Mouse (Mus musculus): ENCODE data around the gene Cbx7.
A peak's percentile ranks its signal among the peaks of the same experiment; 100 is the strongest.
"Not testable (repeated sequence)": the region's sequence is repeated elsewhere in the genome, so short reads cannot be mapped to it uniquely, and the experiment has no call there.

Gene Cbx7

GRCm38 (mm10) chr15:79928736-79929135, 42.2 kb downstream of the Cbx7 start:
- DNase-seq (ENCODE audit: extremely low read depth, low read depth, low spot score), result no peak

- DNase-seq (ENCODE audit: extremely low read depth, low read depth, low spot score), result no peak
Observed at GRCm38 (mm10) chr15:79928316-79928715, 42.6 kb downstream of the Cbx7 start.

DNA sequence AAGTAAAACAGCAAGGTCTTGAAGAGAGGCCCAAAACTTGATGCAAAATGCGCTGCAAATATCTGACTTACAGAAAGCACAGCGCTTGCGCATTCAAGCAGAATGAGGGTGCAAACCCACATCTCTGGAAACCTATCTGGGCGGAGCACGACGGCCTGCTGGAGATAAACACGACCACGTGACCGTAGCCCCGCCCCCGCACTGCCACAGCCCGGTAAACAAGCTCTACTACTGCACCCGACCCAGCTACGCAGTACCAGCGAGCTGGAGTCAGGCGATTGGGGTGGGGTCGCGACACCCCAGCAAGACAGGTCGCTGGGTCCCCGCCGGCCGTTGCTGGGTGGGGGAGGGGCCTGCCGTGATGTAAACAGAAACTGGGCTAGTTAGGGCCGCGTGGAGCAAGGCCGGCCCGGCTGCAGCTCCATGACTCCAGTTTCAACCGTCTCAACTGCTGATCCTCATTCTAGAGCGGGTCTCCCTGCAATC, 43.2 kb downstream of the Cbx7 start:
- peak; percentile 40 for DNase-seq (ENCODE audit: extremely low read depth, low read depth, low spot score)

DNA sequence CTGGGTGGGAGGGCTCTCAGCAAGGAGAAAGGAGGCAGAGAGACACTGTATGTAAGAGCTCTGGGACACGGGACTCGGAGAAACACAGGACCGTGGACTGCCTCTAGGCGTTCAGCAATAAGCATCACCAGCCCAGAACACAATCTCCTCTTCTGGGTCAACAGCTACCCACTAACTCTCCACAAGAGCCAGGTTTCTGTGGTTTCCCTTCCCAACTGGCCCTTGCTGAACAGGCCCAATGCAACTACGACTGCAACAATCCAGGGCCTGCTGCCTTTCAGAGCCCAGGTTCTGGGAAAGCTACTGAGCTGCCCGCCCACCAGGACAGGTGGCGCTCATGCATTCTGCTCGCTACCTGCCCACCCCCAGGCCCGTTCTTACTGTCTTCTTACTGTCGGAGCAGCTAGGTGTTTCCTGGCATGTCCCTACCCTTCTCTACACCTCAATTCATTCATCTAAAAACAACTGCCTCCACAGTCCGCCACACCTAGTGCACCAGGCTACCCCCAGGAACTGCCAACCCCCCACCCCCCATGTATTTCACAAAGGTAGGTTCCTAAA, 44.0 kb downstream of the Cbx7 start:
- DNase-seq (ENCODE audit: extremely low read depth, low read depth, low spot score), result no peak

- no peak for DNase-seq (ENCODE audit: extremely low read depth, low read depth, low spot score)
Observed at GRCm38 (mm10) chr15:79919787-79920186, 51.1 kb downstream of the Cbx7 start.

DNA sequence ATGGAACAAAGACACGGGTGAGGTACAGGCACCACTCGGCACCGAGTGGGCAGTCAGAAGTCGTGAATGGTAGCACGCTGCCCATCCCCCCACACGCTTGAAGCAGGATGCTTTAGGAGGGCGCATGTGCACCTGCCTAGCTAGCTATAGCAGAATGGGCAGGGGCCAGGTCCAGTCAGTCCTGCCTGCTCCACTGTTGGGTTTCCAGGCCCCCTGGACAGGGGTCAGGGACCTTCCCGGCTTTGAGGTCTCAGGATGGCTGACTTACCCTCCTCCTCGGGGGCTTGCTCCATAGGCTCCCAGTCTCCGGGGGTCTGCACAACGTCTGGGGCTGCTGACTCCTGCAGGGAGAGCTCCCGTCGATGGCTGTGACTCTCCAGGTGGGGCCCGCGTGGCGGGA, 52.4 kb downstream of the Cbx7 start:
- DNase-seq (ENCODE audit: extremely low read depth, low read depth, low spot score), result no peak

DNA sequence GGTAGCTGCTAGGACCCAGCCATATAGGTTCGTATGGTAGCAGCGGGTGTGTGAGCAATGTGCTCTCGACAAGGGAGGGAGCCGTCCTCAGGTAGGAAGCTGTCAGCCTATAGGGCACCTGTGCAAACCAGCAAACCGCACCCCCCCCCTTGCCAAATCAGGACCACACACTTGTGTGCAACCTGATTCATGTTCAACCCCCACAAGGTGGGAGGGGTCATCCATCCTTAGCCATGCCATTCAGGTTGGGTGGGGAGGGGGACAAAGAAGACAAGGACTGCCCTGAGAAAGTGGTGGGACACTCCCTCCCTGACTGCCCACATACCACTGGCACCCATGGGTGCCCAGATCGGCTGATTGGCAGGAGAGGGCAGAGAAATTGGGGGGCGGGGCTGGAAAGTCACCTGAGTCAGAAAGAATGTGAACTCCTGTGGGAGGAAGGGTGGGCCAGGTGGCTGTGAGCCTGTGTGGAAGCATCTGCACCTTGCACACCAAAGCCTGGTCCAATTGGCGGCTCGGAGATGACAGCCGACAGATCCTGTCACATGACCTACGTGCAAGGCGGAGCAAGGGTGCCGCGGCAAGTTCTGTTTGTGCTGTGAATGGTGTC, 53.7 kb downstream of the Cbx7 start:
- no peak for DNase-seq (ENCODE audit: extremely low read depth, low read depth, low spot score)

DNA sequence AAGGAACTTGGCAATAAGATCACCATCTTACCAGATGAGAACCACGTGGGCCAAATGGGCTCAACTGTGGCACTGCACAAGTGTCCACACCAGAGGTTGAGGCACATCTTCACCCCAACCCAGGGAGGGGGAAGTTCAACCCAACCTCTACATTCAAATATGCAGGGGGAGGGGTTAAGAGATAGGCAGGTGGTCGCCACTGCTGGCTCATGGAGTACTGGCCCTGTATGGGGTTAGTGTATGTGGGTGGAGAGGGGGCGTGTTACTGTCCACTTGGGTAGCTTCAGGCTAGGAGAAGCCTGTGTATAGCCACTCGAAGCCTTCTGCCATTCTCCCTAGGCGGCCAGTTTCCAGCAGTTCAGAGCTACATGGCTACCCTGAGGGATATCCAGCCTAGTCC, 54.8 kb downstream of the Cbx7 start:
- DNase-seq (ENCODE audit: extremely low read depth, low read depth, low spot score), result no peak

- DNase-seq (ENCODE audit: extremely low read depth, low read depth, low spot score), result no peak
Observed at GRCm38 (mm10) chr15:79914357-79914756, 56.6 kb downstream of the Cbx7 start.

GRCm38 (mm10) chr15:79913761-79914346, 57.1 kb downstream of the Cbx7 start:
- no peak for DNase-seq (ENCODE audit: extremely low read depth, low read depth, low spot score)

DNA sequence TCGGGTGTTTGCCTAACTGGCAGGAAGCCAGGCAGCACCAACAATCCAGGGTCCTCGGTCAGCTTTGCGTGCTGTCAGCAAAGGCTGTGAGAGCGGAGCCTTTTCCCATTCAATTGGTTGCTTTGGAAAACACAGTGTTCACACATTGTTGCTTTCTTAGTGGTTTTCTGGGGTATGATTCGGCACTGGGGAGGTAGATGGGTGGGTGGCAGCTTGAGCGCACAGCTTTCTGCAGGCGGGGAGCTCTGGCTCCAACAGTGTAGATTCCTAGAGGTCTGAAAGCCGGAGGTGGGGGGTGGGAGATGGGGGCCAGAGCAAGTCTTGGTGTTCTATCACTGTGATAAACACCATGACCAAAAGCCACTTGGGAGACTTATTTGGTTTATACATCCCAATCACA, 59.6 kb downstream of the Cbx7 start:
- DNase-seq (ENCODE audit: extremely low read depth, low read depth, low spot score), result no peak

DNA sequence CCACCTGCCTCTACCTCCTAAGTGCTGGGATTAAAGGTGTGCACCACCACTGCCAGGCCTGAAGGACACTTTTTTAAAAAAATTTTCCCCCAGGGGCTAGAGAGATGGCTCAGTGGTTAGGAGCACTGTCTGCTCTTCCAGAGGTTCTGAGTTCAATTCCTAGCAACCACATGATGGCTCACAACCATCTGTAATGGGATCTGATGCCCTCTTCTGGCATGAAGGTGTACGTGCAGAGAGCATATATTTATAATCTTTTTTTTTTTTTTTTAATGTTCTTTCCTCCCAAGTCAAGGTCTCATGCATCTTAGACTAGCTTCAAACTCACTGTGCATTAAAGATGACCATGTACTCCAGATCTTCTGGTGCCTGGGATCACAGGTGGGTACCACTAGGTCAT, 60.1 kb downstream of the Cbx7 start:
- not testable (repeated sequence) for DNase-seq (ENCODE audit: extremely low read depth, low read depth, low spot score)

DNA sequence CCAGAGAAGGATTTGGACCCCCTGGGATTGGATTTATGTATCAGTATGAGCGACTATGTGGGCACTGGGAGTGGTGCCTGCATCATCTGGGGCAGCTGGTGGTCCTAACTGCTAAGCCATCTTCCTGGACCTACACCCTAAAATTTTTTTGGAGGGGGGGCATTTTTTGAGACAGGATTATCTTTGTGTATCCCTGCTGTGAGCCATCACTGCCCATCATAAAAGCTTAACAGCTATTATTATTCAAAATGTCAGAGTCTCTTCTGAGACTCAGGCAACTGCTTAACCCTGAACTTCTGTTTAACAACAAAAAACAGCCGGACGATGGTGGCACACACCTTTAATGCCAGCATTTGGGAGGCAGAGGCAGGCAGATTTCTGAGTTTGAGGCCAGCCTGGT, 61.9 kb downstream of the Cbx7 start:
- not testable (repeated sequence) for DNase-seq (ENCODE audit: extremely low read depth, low read depth, low spot score)

GRCm38 (mm10) chr15:79906855-79907254, 64.1 kb downstream of the Cbx7 start:
- no peak for DNase-seq (ENCODE audit: extremely low read depth, low read depth, low spot score)

GRCm38 (mm10) chr15:79905211-79905610, 65.7 kb downstream of the Cbx7 start:
- no peak for DNase-seq (ENCODE audit: extremely low read depth, low read depth, low spot score)

DNA sequence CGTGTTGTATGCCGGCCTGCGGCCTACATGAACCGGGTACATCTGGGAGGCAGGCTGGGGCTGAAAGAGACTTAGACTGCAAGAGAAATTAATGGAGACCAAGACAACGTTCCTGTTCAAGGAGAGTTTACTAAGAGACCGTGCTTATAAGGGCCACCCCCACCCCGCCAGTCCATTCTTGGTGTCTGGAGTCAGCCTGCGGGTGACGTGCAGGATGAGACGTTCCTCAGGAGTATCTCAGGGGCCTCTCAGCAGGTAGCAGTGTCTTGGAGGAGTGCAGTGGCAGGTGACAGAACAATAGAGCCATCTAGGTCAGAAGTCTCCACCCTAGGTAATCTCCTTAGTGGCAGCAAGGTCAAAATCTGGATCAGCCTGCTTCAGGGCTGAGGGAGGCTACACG, 66.2 kb downstream of the Cbx7 start:
- not testable (repeated sequence) for DNase-seq (ENCODE audit: extremely low read depth, low read depth, low spot score)

DNA sequence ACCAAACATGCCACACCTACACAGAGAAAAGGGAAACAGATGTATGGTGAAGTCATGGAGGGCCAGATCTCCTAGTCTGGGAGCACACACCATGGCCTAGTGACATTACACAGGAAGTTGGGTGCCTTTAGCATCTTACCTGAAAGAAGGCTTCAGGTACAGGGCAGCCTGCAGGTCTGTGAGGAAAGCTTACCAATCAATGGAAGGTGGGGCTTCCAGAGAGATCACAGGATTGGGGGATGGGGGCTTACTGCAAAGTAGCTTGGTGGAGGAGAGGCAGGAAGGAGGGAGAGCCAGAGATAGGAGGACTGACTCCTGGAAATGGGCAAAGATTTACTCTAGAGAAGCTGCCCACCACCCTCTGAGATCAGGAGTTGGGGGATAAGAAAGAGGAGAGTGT, 67.0 kb downstream of the Cbx7 start:
- no peak for DNase-seq (ENCODE audit: extremely low read depth, low read depth, low spot score)

GRCm38 (mm10) chr15:79903081-79903480, 67.8 kb downstream of the Cbx7 start:
- DNase-seq (ENCODE audit: extremely low read depth, low read depth, low spot score), result not testable (repeated sequence)

DNA sequence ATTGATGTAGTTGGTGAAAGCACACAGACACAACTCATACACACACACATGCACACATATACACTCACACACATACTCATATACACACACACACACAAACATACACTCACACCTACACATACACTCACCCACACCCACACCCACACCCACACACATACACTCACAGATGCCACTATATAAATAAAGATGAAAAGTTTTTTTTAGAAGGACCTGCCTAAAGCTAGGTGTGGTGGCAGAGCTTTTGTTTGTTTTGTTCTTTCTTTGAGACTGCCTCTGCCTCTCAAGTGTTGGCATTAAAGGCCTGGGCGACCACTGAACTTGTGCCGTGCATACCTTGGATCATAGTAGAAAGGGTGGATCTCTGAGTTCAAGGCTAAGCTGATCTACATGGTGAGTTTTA, 69.5 kb downstream of the Cbx7 start:
- DNase-seq (ENCODE audit: extremely low read depth, low read depth, low spot score), result no peak

- DNase-seq (ENCODE audit: extremely low read depth, low read depth, low spot score), result no peak
Observed at GRCm38 (mm10) chr15:79900751-79901150, 70.2 kb downstream of the Cbx7 start.

DNA sequence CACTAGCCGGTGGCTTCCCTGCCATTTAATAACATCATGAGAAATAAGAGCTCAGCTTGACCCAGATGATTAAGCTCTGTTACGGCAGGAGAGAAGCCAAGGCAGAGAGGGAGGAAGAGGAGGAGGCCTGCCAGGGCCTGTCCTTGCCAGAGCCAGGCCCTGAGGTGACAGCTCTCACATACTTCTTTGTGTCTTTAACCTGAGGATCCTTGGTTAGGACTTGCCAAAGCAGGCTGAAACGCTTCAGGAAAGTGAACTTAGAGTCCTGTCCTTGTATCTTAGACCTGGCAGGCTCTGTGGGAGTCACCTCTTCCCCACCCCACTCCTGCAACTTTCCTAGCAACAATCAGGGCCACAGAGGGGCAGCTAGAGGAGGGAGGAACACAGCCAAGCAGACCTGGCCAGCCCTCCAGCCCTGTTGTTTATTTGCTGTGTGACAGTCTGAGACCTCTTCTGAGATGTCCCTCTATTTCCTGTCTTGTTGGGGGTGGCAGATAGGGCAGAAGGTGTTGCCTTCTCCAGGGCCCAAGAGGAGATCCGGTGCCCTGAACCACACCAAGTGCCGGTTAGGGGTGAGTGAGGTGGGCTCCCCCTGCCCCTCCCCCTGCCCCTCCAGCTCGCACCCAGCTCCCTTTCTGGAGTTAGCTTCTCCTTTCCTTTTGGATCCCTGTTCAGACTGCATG, 71.0 kb downstream of the Cbx7 start:
- DNase-seq (ENCODE audit: extremely low read depth, low read depth, low spot score), result peak; percentile 100

DNA sequence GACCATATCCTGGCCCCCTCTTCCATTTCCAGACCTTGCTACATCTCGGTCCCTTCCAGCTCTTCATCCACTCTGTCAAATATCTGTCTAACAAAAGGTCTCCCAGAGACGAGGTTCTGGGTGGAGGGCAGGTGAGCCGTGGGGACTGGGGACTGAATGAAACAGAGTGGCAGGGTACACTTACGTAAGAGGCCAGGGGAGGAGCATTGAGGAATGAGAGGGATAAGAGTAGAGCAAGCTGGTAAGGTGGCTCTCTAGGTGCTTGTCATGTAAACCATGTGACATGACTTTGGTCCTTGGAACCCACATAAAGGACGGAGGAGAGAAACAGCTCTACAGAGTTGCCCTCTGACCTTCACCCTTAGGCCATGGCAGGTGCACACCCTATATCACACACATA, 71.9 kb downstream of the Cbx7 start:
- no peak for DNase-seq (ENCODE audit: extremely low read depth, low read depth, low spot score)
